Mouse (Mus musculus) frontal cortex, postnatal 25 days (tissue): Measurements from ENCODE around the gene Slc51a.
"Not testable (repeated sequence)": the region's sequence is repeated elsewhere in the genome, so short reads cannot be mapped to it uniquely, and the experiment has no call there.

Experiments
- DNase-seq, 2 experiments: peaks; one replicate each; pipeline ENCODE4 v3.0.0; 2022; ENCODE audit warnings: low spot score in 2 of 2

Slc51a gene

DNA sequence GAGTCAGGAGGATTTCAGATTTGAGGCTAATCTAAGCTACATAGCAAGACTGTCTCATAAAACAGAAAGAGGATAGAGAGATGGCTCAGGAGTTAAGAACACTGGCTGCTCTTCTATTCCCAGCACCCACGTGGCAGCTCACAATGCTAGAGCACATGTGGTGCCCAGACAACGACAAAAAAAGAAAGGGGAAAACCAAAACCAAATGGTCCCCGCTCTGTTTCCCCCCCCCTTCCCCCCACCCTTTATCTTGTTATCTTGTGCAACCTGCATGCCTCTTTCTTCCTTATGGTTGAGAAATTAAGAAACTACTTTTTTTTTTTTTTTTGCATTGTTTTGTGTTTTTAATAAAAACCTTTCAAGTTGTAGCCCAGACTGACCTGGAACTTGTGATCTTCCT, 19.2 kb downstream of the Slc51a start:
- no peak for DNase-seq

DNA sequence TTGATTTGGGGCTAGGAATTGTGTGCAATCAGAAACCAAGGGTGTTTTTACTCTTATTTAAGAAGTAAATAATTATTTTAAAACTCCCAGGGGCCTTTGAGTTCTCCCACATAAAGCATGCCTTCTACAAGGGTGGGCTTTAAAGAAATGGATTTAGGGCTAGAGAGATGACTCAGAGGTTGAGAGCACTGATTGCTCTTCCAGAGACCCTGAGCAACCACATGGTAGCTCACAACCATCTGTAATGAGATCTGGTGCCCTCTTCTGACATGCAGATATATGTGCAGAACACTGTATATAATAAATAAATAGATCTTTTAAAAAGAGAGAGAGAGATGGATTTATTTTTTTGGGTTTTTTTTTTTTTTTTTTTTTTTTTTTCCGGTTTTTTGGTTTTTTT, 22.8 kb downstream of the Slc51a start:
- no peak for DNase-seq

DNA sequence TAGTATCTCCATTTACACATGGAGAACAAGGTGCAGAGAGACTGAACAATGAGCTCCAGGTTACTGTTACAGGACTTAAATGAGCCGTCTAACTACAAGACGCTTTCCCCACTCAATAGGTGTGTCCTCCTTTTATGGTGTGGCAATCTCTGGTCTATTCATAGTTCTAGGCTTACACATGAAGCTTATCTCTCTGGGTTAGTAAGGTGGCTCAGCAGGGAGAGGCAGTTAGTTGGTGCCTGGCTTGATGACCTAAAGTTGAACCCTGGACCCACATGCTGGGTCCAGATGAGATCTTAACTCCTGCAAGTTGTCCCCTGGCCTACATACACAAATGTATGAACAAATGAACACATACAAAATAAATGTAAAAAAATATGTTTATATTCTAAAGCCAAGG, 24.3 kb downstream of the Slc51a start:
- no peak for DNase-seq

DNA sequence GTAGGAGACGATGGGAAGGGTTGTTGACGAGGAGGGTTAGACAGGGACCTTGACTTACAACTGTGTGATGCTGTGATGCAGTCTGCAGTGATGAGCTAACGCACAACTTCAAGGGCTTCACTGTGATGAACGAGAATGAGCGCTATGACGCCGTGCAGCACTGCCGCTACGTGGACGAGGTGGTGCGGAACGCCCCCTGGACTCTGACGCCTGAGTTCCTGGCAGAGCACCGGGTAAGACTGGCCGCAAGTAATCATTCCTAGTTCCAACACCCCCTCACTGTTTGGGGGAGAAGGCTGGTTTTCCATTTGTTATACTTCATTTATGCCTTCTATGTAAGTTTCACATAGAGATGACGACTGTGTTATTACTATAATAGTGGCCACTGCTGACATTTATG, 24.7 kb downstream of the Slc51a start:
- no peak for DNase-seq

- DNase-seq = no peak
Observed at GRCm38 (mm10) chr16:32461713-32462112, 26.0 kb downstream of the Slc51a start.

GRCm38 (mm10) chr16:32460518-32460917, 27.2 kb downstream of the Slc51a start:
- no peak for DNase-seq

GRCm38 (mm10) chr16:32457589-32458386, 29.9 kb downstream of the Slc51a start:
- no peak for DNase-seq

GRCm38 (mm10) chr16:32456761-32457160, 30.9 kb downstream of the Slc51a start:
- DNase-seq = no peak

GRCm38 (mm10) chr16:32456086-32456485, 31.6 kb downstream of the Slc51a start:
- DNase-seq = no peak

- no peak for DNase-seq
Observed at GRCm38 (mm10) chr16:32454646-32455045, 33.0 kb downstream of the Slc51a start.

DNA sequence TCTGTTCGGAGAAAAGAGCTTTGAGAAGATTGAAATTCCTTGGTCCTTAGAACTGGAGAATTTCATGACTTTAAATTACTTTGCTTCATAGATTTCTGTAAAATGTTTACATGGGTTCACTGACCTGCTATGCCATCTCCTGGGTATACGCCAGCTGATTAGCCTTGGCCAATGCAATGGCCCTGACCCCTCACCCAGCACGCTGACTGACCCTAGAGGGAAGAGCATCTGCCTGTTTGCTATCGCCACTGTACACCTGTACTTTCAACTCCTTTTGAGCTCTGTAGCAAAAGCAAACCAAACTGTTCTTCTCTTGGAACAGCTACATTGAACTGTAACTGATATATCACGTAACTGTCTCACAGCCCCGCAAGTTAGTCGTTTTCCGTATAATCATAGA, 34.6 kb downstream of the Slc51a start:
- DNase-seq = no peak

DNA sequence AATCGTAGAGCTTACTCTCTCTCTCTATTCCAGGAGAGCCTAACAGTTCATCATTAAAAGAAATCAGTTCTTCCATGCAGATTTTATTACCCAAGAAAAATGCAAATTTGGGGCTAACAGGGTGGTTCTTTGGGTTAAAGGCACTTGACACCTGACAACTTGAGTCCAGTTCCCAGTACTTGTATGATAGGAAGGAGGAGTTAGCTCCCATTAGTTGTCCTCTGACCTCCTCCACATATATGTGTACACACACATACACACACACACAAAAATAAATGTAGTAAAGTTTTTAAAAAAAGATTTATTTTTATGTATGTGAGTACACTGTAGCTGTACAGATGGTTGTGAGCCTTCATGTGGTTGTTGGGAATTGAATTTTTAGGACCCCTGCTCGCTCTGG, 37.5 kb downstream of the Slc51a start:
- no peak for DNase-seq

DNA sequence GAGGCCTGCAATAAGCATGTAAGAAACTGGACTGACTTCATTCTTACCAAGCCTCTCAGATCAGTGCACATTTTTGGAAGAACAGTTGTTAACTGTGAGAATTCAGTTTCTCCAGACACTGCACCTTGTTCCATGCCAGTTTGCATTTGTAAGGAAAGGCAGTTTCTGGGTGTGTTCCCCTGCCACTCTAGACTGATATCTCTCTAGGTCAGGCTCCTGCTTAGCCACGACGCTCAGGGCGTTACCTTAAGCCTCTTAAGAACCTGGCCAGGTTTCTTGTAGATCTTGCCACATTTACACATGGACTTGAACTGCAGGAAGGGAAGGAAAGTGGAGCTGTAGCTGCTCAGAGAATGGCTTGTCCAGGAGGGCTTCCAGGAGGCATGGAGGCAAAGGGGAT, 38.0 kb downstream of the Slc51a start:
- DNase-seq = no peak

DNA sequence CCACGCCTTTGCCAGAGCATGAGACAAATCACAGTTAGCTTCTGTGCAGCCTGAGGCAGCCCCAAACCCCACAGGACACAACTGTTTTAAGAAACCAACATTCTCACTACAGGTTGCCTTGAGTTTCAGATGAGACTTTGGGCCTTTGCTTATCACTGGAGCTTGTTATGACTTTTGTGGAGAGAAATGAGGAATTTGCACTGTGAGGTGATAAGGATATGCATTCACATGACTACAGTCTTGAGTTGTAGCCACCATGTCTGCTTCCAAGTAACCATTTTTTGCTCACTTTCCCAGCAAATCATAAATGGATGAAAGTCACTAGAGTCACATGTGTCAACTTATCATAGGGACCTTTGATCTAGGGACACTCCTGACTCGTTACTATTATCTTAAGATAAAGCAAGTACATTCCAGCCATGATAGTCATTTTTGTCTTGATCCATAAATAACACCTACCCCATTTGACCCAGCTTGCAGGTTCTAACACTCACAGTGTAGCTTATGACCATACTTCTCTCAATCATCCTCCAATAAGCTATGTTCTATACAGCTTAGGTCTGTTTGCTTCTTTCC, 41.0 kb downstream of the Slc51a start:
- no peak for DNase-seq

- no peak for DNase-seq
Observed at GRCm38 (mm10) chr16:32445558-32445957, 42.1 kb downstream of the Slc51a start.

GRCm38 (mm10) chr16:32444615-32445014, 43.1 kb downstream of the Slc51a start:
- not testable (repeated sequence) for DNase-seq

DNA sequence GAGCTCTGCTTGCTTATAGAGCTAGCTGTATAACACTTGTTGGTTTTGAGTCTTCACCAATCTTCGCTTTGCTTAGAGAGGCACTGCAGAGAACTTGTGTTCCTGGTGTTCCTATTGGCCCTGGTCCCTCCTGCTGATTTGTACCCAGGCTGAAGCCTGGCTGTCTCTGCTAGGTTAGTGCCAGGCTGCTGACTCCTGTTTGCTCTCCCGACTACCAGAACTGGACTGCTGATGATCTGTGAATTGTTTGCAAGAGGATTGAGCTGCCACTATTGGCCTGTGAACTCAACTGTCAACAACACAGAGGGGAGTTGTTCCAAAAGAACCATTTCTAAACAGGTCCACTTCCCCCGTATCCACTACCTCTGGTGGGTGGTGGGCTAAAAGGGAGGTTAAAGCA, 46.2 kb downstream of the Slc51a start:
- no peak for DNase-seq

DNA sequence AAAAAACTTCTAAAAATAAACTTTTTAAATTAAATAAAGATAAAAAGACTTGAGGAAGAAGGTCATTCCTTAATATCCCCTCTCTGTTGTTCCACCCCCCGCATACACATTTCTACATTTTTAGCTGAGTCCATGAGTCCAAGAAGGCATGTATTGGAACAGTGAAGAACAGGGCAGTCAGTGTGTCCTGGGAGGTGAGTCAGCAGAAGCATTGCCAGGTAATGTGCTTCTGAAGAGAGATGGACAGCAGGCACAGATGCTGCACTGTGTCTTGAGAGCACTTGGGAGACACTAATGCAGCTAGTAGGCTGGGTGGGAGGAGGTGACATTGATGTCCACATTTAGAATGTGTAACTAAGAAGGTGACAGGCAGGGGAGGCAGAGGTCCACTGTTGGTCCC, 50.4 kb downstream of the Slc51a start:
- DNase-seq = no peak

- DNase-seq = no peak
Observed at GRCm38 (mm10) chr16:32436657-32437056, 51.0 kb downstream of the Slc51a start.

DNA sequence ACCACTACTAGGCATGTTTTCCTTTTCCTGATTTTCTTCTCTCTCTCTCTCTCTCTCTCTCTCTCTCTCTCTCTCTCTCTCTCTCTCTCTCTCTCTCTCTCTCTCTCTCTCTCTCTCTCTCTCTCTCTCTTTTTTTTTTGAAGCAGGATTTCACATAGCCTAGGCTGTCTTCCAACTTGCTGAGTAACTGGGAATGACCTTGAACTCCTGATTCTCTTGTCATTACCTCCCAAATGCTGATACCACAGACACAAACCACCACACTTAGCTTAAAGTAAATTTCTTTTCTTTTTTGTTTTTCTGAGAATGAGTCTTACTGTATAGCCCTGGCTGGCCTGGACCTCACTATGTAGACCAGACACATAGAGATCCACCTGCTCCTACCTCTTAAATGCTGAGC, 53.0 kb downstream of the Slc51a start:
- DNase-seq = no peak

DNA sequence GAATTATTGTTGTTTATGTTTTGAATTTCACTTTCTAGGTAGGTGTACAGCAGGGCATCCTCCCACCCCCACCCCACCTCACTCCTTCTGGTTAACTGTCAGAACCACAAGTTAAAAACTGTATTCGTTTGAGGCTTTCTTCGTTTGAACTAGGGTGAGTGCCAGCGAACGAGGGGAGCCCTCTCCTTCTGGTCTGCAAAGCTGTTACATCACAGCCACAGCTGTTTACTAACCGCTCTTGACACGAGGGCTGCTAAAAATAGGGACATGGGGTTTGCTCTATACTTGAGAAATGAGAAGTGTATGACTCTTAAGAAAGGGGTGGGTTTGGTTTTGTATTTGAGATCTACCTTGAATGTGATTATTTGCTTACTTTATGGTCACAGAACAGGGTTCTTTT, 53.6 kb downstream of the Slc51a start:
- no peak for DNase-seq

- DNase-seq = no peak
Observed at GRCm38 (mm10) chr16:32433138-32433537, 54.5 kb downstream of the Slc51a start.

DNA sequence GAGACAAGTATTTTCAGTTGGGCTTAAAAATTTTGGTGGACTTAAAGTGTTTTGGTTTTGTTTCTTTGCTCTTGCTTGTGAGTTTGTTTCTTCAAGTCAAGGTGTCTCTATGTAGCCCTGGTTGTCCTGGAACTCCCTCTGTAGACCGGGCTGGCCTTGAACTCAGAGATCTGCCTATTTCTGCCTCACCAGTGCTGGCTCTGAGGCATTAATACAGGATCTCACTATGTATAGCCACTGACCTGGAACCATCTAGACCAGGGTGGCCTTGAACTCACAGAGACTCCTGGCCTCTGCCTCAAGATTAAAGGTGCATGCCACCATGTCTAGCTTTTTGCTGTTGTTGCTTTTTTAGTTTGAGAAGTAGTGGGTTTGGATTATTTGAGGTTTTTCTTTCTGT, 55.8 kb downstream of the Slc51a start:
- DNase-seq = no peak
